Mouse (Mus musculus): ENCODE data around the gene Mvp. TPM values are rescaled to one million over a fixed set of nuclear protein-coding genes. Genes with fewer than 3 reads are reported as not detected.

The Mvp gene
- polyA plus RNA-seq, 1 experiment, result 64.9 TPM

DNA sequence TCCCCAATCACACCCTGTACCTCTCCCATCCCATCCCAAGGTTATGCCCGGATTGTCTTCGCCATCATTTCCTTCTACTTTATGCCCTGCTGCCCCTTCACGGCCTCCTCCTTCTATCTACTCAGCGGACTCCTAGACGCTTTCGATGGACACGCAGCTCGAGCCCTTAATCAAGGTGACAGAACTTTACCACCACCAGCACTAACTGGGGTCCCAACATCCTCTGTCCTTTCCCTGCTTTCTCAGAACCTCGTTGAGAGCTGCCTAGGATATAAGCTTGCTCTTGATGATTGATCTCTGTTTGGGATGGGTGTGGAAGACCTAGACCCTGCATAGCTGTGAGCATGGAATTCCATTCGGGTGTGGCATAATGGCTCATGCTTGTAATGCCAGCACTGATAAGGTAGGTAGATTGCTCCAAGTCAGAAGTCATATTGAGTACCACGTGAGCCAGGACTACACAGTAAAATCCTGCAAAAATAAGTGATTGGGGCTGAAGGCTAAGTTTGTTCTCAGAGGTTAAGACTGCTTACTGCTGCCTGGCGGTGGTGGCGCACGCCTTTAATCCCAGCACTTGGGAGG is 37.5 kb downstream of the Mvp start:
- peaks cover 22% of the 10 kb centered on the region for H3K4me1 ChIP-seq (replicated peaks; ENCODE audit: control insufficient read depth, insufficient read depth, low read length)
- H3K27me3 ChIP-seq (ENCODE audit: control insufficient read depth, insufficient read depth, low read length), result no peaks in the 10 kb centered on the region
- peaks cover 23% of the 10 kb centered on the region for H3K36me3 ChIP-seq (ENCODE audit: control insufficient read depth, insufficient read depth, low read length)
- peak overlapping the region; percentile 99 for H3K4me3 ChIP-seq (ENCODE audit: control insufficient read depth, insufficient read depth, low read length)
- no peak for DNase-seq
- WGBS, result 29% methylated on average over 14 of the region's 14 CpGs
- TF ChIP-seq POLR2A (IDR thresholded peaks at IDR 0.05; ENCODE audit: control insufficient read depth, extremely low read depth, insufficient read depth, low read length, poor library complexity), result no peak
- TF ChIP-seq CTCF (IDR thresholded peaks at IDR 0.05; ENCODE audit: borderline replicate concordance, control insufficient read depth, extremely low read depth, insufficient read depth, low read length, poor library complexity), result no peak
- H3K27ac ChIP-seq (ENCODE audit: control insufficient read depth, insufficient read depth, low read length), result peak overlapping the region; percentile 83; the same call in 1 of the 2 replicates

DNA sequence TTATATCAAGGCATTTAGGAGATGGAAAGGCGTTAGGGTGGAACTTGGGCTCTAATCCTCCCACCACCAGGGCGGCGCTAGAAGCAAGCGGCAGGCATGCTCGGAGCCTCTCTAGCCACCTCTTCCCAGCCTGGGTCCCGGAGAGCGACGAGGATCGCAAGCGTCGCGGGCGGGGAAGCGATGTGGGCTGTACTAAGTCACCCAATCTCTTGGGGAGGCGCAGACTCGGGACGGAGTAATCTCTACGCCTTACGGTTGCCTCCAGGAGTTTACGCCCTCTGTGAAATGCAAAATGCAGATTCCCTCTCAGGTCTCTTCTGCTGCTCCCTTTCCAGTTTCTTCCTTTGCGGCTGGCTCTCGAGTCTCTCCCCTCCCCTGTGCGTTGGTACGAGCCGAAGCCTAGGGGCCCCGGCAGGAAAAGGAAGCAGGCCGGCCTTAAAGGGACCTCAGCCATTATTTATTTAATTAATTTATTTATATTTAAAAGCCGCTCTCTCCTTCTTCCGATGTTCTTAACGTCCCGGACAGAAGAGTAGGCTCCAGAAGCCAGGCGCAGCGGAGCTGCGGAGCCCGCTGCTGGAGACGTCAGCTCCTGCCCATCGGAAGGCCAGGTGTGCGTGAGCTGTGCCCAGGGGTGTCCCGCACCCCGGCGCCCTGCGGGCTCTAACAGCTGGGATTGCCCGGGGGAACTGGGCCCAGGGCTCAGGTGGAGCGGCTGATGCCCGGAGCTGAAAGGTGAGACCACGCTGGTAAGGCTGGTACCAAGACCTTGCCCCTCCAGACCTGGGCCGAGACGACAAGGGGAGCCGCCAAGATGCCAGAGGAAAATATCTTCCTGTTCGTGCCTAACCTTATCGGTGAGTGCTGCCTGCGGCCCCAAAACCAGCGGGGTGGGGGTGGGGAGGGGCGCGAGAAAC is 38.2 kb downstream of the Mvp start, which contains the start of gene Cdiptos:
Cdiptos (minus strand) TSS at position 149 of the 917 bp plus-strand sequence.
- Histone ChIP-seq H3K4me1 (replicated peaks; ENCODE audit: control insufficient read depth, insufficient read depth, low read length) (peaks cover 22% of the 10 kb centered on the region), H3K4me3 (ENCODE audit: control insufficient read depth, insufficient read depth, low read length) (peak within 1 kb of the TSS; percentile 99), H3K36me3 (ENCODE audit: control insufficient read depth, insufficient read depth, low read length) (peaks cover 23% of the 10 kb centered on the region), H3K27me3 (ENCODE audit: control insufficient read depth, insufficient read depth, low read length) (no peaks in the 10 kb centered on the region), H3K27ac (ENCODE audit: control insufficient read depth, insufficient read depth, low read length) (peak within 1 kb of the TSS; percentile 83)
- peak; percentile 94 for DNase-seq
- under 1% methylated on average over 55 of the region's 55 CpGs for WGBS
- TF ChIP-seq CTCF (IDR thresholded peaks at IDR 0.05; ENCODE audit: borderline replicate concordance, control insufficient read depth, extremely low read depth, insufficient read depth, low read length, poor library complexity) (peak; percentile 98), POLR2A (IDR thresholded peaks at IDR 0.05; ENCODE audit: control insufficient read depth, extremely low read depth, insufficient read depth, low read length, poor library complexity) (no peak)

DNA sequence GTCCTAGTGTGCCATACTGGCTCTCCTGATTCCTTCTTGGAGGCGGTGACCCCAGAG is 38.7 kb downstream of the Mvp start, which contains the start of gene Cdipt:
Cdipt (plus strand) TSS at position 22 of the 57 bp plus-strand sequence.
- no peak for DNase-seq
- H3K27me3 ChIP-seq (ENCODE audit: control insufficient read depth, insufficient read depth, low read length), result no peaks in the 10 kb centered on the region
- H3K4me1 ChIP-seq (replicated peaks; ENCODE audit: control insufficient read depth, insufficient read depth, low read length), result peaks cover 22% of the 10 kb centered on the region
- H3K27ac ChIP-seq (ENCODE audit: control insufficient read depth, insufficient read depth, low read length), result peak within 1 kb of the TSS; percentile 83
- peak within 1 kb of the TSS; percentile 99 for H3K4me3 ChIP-seq (ENCODE audit: control insufficient read depth, insufficient read depth, low read length)
- no peak for TF ChIP-seq CTCF (IDR thresholded peaks at IDR 0.05; ENCODE audit: borderline replicate concordance, control insufficient read depth, extremely low read depth, insufficient read depth, low read length, poor library complexity)
- no peak for TF ChIP-seq POLR2A (IDR thresholded peaks at IDR 0.05; ENCODE audit: control insufficient read depth, extremely low read depth, insufficient read depth, low read length, poor library complexity)
- WGBS, result 6% methylated on average over 1 of the region's 1 CpGs
- peaks cover 23% of the 10 kb centered on the region for H3K36me3 ChIP-seq (ENCODE audit: control insufficient read depth, insufficient read depth, low read length)

DNA sequence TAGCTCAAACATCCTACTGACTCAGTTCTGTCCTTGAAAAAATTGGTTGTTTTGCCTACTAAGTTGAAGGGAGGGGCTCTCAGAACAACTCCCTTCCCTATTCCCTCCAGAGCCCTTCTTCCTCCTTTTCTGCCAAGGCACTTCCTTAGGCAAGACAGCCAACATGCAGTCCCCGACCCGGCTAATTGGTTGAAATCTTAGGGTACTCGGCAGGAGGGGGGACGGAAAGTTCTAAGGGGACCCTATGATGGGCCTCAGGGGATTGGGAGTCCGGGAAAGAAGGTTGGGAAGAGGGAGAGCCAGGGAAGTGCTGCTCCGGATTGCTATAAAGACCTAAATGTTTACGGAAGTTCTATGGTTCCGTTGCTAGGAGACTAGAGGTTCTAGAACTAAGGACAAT is 38.9 kb downstream of the Mvp start:
- peaks cover 23% of the 10 kb centered on the region for H3K36me3 ChIP-seq (ENCODE audit: control insufficient read depth, insufficient read depth, low read length)
- peaks cover 22% of the 10 kb centered on the region for H3K4me1 ChIP-seq (replicated peaks; ENCODE audit: control insufficient read depth, insufficient read depth, low read length)
- no peaks in the 10 kb centered on the region for H3K27me3 ChIP-seq (ENCODE audit: control insufficient read depth, insufficient read depth, low read length)
- 5% methylated on average over 8 of the region's 8 CpGs for WGBS
- no peak for DNase-seq
- H3K4me3 ChIP-seq (ENCODE audit: control insufficient read depth, insufficient read depth, low read length), result no peak overlapping the region
- TF ChIP-seq CTCF (IDR thresholded peaks at IDR 0.05; ENCODE audit: borderline replicate concordance, control insufficient read depth, extremely low read depth, insufficient read depth, low read length, poor library complexity), result no peak
- 0 out of 2 replicates have a peak, but pooled peaks have one; percentile 9 for TF ChIP-seq POLR2A (IDR thresholded peaks at IDR 0.05; ENCODE audit: control insufficient read depth, extremely low read depth, insufficient read depth, low read length, poor library complexity)
- no peak overlapping the region for H3K27ac ChIP-seq (ENCODE audit: control insufficient read depth, insufficient read depth, low read length)

DNA sequence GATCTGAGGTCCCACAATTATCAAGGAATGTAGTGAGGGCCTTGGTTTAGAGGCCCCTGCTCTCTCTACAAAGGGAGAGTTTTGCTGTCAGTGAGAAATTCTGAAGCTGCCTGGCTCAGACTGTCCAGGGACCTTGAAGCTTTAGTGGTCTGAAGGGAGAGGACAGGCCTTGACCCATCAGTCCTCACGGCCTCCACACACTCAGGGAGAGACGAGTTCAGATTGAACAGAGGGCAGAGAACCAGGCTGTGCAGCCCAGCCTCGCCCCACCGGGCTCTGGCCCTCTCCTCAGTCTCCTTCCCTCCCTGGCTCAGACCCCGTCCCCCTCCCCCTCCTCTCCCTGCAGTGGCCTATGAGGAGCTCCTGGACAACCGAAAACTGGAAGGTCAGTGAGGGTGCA is 47.1 kb downstream of the Mvp start:
- H3K4me1 ChIP-seq (replicated peaks; ENCODE audit: control insufficient read depth, insufficient read depth, low read length), result no peaks in the 10 kb centered on the region
- WGBS, result 91% methylated on average over 6 of the region's 6 CpGs
- no peak overlapping the region for H3K27ac ChIP-seq (ENCODE audit: control insufficient read depth, insufficient read depth, low read length)
- DNase-seq, result no peak
- H3K27me3 ChIP-seq (ENCODE audit: control insufficient read depth, insufficient read depth, low read length), result no peaks in the 10 kb centered on the region
- no peak overlapping the region for H3K4me3 ChIP-seq (ENCODE audit: control insufficient read depth, insufficient read depth, low read length)
- TF ChIP-seq POLR2A (IDR thresholded peaks at IDR 0.05; ENCODE audit: control insufficient read depth, extremely low read depth, insufficient read depth, low read length, poor library complexity), result no peak
- TF ChIP-seq CTCF (IDR thresholded peaks at IDR 0.05; ENCODE audit: borderline replicate concordance, control insufficient read depth, extremely low read depth, insufficient read depth, low read length, poor library complexity), result no peak
- H3K36me3 ChIP-seq (ENCODE audit: control insufficient read depth, insufficient read depth, low read length), result no peaks in the 10 kb centered on the region

DNA sequence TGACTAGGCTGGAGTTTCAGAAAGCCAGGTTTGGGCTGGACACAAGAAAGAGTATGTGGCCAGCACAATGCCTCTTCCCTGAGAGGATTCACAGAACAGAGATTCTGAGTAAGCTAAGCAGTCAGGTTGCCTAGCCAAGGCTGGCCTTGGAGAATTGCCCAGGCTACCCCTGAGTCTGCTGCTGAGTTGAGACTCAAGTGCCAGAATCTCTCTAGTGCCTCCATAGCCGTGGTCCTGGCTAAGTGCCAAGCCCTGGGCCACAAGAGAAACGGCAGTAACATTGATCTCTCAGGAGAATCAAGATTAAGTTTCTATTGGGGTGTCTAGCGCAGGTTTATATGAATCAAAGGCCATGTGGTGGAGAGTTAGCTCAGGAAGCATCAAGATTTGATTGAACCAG is 48.9 kb downstream of the Mvp start:
- no peak for TF ChIP-seq CTCF (IDR thresholded peaks at IDR 0.05; ENCODE audit: borderline replicate concordance, control insufficient read depth, extremely low read depth, insufficient read depth, low read length, poor library complexity)
- TF ChIP-seq POLR2A (IDR thresholded peaks at IDR 0.05; ENCODE audit: control insufficient read depth, extremely low read depth, insufficient read depth, low read length, poor library complexity), result no peak
- Histone ChIP-seq H3K27me3 (ENCODE audit: control insufficient read depth, insufficient read depth, low read length) (no peaks in the 10 kb centered on the region), H3K4me1 (replicated peaks; ENCODE audit: control insufficient read depth, insufficient read depth, low read length) (no peaks in the 10 kb centered on the region), H3K27ac (ENCODE audit: control insufficient read depth, insufficient read depth, low read length) (no peak overlapping the region), H3K4me3 (ENCODE audit: control insufficient read depth, insufficient read depth, low read length) (no peak overlapping the region), H3K36me3 (ENCODE audit: control insufficient read depth, insufficient read depth, low read length) (no peaks in the 10 kb centered on the region)
- 31% methylated on average over 3 of the region's 3 CpGs for WGBS
- DNase-seq, result no peak
